Mouse (Mus musculus) MEL (cell line): ENCODE results near the gene Olfr287.

Experiments
- CTCF ChIP-seq, 3 experiments: IDR thresholded peaks in 2 of 3; conservative IDR thresholded peaks in 1 of 3; 2 replicates each; pipeline ENCODE4 v1.5.1; 2011 to 2012; ENCODE audit warnings: low read length in 3 of 3, low read depth in 2 of 3, mild to moderate bottlenecking in 2 of 3, improper control_type of control experiment in 1 of 3, inconsistent platforms in 1 of 3, mixed read lengths in 1 of 3, moderate library complexity in 1 of 3; ENCODE audit not compliant: control insufficient read depth in 1 of 3, insufficient read depth in 1 of 3, poor library complexity in 1 of 3, severe bottlenecking in 1 of 3
- EP300 ChIP-seq, 2 experiments: IDR thresholded peaks; 2 replicates each; pipeline ENCODE4 v1.6.1; 2011; ENCODE audit warnings: improper control_type of control experiment in 2 of 2, low read length in 2 of 2, low read depth in 1 of 2, mild to moderate bottlenecking in 1 of 2
- GATA1 ChIP-seq: IDR thresholded peaks from 2 replicates; pipeline ENCODE4 v1.6.1; 2011; ENCODE audit warnings: low read depth, low read length, improper control_type of control experiment
- MYC ChIP-seq: IDR thresholded peaks from 2 replicates; pipeline ENCODE4 v1.6.1; 2011; ENCODE audit warnings: low read depth, mild to moderate bottlenecking, low read length, improper control_type of control experiment, moderate library complexity
- POLR2A ChIP-seq, 2 experiments: IDR thresholded peaks; 2 replicates each; pipeline ENCODE4 v1.6.1; 2011 to 2012; ENCODE audit warnings: low read length in 2 of 2, mild to moderate bottlenecking in 2 of 2, control low read depth in 1 of 2, improper control_type of control experiment in 1 of 2, low read depth in 1 of 2, moderate library complexity in 1 of 2; ENCODE audit not compliant: control insufficient read depth in 1 of 2, insufficient read depth in 1 of 2, poor library complexity in 1 of 2
- POLR2AphosphoS2 ChIP-seq: IDR thresholded peaks from 2 replicates; pipeline ENCODE4 v1.6.1; 2011; ENCODE audit warnings: low read length, improper control_type of control experiment
- TAL1 ChIP-seq: IDR thresholded peaks from 2 replicates; pipeline ENCODE4 v1.6.1; 2012; ENCODE audit warnings: mild to moderate bottlenecking, inconsistent platforms, low read length, moderate library complexity, mixed read lengths

DNA sequence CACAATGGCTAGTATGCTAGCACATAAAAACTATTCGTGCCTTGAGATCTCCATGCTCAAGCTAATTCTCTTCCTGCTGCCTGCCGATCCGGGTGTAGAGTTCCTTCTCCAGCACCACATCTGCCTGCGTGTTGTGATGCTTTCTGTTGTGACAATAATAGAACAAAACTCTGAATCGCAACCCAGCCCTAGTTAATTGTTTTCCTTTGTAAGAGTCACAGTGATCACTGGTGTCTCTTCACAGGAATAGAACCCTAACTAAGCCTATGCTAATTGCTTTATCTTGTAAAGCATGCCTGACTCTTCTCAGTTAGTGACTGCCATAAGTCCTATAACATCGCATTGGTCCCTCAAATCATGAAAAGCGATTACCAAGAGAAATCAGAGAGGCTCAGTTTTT lies 5.2 kb upstream of the Olfr287 start:
- no peak for TF ChIP-seq CTCF (IDR thresholded peaks at IDR 0.05 in 2 of 3, conservative IDR thresholded peaks at IDR 0.05 in 1 of 3; ENCODE audit: control insufficient read depth in 1 of 3, insufficient read depth in 1 of 3, low read depth in 2 of 3, low read length in 3 of 3, poor library complexity in 1 of 3, severe bottlenecking in 1 of 3)
- no peak for TF ChIP-seq MYC
- TF ChIP-seq TAL1 = no peak
- no peak for TF ChIP-seq EP300 (IDR thresholded peaks at IDR 0.05; ENCODE audit: low read depth in 1 of 2, low read length in 2 of 2)
- TF ChIP-seq POLR2AphosphoS2 = no peak
- TF ChIP-seq POLR2A (IDR thresholded peaks at IDR 0.05; ENCODE audit: control insufficient read depth in 1 of 2, insufficient read depth in 1 of 2, low read depth in 1 of 2, low read length in 2 of 2, poor library complexity in 1 of 2) = no peak
- TF ChIP-seq GATA1 = no peak
